Mouse (Mus musculus) frontal cortex, adult 2 months (tissue): ENCODE data around the gene Cx3cr1. TPM values are rescaled to one million over a fixed set of nuclear protein-coding genes. Genes with fewer than 3 reads are reported as not detected.
A peak's percentile ranks its signal among the peaks of the same experiment; 100 is the strongest.

Experiments
- DNase-seq, 2 experiments: peaks; one replicate each; pipeline ENCODE4 v3.0.0; 2022; ENCODE audit warnings: low spot score in 1 of 2; ENCODE audit errors: extremely low spot score in 1 of 2
- polyA plus RNA-seq: library from polyadenylated mRNA; depleted of rRNA; stranded (reverse); fragments of >200 nt; gene quantifications from 2 replicates; pipeline ENCODE4 v1.2.3, GENCODE M21; 2012

Gene Cx3cr1
- polyA plus RNA-seq, 1 experiment, result 37.6 TPM

DNA sequence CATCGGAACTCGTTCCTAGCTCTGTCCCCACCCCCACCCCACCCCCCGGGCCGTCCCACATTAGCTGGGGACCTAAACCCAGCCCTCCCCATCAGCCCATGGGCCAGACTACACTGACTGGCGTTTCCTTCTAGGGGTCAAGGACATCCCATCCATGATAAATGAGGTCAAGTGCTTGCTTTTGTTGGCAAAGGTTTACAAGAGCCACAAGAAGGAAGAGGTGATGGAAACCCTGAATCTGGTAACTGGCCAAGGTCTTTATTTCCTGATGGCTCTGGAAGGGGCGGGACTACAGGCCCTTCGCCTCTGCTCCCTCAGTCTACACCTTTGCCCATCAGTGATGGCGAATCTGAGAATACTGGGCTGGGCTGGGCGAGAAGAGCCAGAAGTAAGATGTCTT lies 110.8 kb downstream of the Cx3cr1 start:
- DNase-seq, result no peak

DNA sequence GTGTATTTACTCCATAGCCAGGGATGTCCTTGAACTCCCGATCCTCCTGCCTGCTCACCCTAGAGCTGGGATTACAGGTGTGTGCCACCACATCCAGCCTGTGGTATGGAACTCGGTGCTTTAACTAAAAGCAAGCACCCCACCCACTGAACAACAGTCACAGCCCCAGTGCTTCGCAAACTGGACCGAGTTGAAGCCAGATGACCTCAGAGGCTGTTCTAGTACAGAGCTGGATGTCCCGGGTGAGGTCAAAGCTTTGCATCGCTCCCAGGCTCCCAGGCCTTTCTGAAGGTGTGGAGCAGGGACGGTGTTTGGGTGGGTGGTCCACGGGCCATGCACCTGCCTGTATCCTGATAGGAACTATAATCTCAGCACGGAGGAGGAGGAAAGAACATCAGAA lies 118.3 kb downstream of the Cx3cr1 start:
- no peak for DNase-seq

- DNase-seq, result no peak
Observed at GRCm38 (mm10) chr9:119950434-119950833, 119.2 kb downstream of the Cx3cr1 start.

DNA sequence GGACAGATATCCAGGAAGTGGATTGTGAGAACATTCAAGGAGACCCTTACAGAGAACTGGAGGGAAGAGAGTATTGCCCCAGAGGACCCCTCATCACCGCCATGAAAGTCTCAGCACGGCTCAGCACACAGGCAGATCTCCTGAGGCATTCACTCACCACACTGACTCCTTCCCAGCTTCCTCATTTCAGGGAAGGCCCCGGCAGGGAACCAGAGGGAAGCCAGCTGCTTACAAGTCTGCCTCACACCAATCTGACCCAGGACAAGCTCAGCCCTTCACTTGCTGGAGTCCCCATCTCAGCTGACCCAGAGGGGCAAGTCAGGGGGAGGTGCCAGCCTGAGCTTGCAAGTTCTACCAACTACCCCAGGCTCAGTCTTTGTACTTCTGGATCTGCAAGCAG lies 120.9 kb downstream of the Cx3cr1 start:
- DNase-seq, result no peak

DNA sequence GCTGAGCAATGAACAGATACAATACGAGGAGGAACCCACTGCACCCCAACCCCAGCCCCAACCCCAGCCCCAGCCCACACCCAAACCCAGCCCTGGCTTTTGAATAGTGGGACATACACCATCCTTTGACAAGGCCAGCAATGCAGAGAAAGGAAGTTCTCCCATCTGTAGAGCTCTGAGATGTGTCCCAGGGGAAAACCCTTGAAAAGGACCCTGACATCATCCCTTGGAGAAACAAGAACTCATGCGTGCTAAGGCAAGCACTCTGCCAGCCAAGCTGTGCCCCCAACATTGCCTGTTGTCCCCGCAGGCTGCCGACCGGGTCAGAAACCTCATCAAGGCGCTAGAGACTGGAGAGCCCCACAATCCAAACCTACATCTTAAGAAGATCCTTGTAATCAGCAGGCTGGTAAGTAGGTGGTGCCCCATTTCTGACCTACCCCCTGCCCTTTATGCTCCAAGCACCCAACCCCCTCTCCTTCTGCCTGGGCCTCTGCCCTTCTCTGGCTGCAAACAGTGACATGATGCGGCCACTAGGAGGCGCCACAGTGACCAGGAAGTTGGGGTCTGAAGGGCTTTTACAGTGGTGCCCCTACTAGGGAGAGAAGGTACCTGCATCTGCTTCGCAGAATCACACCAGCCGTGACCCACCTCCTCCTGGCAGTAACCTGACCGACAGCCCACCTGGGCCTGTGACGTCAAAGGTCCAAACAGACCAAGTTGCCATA lies 124.3 kb downstream of the Cx3cr1 start:
- DNase-seq, result no peak

- DNase-seq, result no peak
Observed at GRCm38 (mm10) chr9:119943326-119943725, 126.4 kb downstream of the Cx3cr1 start.

DNA sequence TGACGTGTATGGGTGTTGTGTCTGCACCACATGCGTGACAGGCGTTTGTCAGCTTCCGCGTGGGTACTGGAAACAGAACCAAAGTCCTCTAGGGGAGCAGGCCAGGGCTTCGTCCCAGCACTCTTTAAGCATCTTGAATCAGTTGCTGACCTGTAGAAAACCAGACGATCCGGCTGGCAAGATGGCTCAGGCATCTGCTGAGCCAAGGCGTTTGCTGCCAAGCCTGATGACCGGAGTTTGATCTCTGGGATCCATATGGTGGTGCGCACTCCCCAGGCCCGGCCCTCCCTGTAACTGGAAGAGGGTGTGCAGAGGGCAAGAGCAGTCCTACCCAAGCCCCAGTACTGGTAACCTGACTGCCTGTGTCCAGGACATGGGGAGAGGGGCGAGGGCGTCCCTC lies 127.8 kb downstream of the Cx3cr1 start:
- no peak for DNase-seq

DNA sequence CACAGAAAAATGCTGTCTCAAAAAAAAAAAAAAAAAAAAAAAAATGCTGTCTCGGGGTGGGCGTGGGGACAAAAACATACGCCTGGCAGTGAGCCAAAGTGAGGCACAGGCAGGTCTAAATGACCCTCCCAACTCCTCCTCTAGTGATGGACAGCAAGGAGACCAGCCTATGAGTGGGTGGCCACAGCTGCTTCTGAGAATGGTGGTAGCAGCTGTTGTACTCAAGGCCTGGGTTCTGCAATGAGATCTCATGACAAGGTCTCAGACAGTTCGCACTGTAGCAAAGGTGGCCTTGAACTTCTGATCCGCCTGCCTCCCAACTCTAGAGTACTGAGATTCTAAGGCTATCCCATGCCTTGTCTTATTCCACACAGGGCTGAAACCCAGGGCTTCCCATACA lies 128.3 kb downstream of the Cx3cr1 start:
- DNase-seq, result no peak

- no peak for DNase-seq
Observed at GRCm38 (mm10) chr9:119939646-119940045, 130.0 kb downstream of the Cx3cr1 start.

DNA sequence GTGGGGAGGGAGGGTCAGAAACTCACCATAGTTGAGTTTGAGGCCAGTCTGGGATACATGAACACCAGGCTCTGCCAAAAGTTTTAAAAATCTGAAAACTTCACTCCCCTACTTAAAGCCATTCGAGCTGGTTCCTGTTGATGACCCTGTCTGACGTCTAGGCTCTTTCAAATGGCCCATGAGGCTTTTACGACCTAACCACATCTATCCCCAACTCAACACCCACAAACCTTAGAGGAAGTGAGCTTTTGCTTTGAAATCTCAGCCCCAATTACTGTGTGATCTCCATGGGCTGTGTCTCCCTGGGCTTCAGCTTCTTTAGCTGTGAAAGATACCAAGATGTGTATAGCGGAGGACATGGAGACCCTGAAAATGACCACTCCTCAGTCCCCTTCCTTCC lies 131.2 kb downstream of the Cx3cr1 start:
- DNase-seq, result no peak

DNA sequence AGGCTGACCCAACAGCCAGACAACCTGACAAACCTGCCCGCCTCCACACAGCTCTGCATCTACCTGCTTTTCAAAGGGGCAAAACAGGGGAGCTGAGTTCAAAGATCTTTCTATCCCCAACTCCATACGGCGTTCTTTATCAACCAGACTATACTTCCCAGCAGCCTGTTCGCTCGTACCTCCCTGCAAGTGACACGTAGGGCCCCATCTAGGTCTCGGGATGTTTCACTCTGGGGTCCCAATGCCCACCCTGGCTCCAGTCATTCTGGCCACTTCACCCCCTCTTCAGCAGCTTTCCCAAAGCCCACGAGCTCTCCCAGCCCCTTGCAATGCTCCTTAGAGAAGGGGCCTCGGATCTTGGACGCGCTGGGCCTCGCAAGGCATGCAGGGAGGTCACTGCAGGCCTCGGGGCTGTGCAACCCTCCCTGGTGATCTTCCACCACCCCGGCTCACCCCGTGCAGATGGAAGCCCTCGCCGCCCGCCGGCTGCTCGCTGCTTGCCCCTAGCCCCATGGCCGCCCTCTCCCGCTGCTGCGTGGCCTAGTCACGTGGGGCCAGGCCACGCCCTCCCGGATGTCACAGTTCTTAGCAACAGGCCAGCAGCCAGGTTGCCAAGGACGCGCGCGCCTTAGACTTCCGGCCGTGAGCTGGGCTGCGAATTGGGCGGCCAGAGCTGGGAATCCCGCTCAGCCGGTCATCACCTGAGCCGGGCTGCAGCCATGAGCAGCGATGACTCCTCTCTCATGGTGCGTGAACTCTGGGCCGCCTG lies 132.5 kb downstream of the Cx3cr1 start, which contains the start of the genes Gorasp1 and Ttc21a:
Gene Gorasp1, minus strand, starts transcription at position 561 of the 769 bp plus-strand sequence.
Gene Ttc21a, plus strand, starts transcription at position 602 of the 769 bp plus-strand sequence.
- DNase-seq, result peak; percentile 83 to 92

DNA sequence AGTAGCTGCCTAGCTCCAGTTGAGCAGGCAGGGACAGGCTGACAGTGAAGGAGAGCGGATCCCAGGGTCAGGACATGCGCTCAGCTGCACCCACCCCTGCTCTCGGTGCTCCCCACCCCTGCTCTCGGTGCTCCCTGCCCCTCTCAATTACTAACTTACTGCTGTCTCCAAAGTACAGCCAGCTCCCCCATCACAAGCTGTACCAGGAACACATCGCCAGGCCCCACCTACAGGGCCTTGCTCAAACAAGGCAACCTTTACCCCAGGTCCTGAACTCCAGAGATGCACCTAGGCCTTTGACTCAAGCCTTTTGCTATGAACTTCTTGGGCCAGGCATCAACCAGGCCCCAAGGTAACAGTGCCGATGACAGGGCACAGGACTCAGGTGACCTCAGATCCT lies 136.0 kb downstream of the Cx3cr1 start:
- DNase-seq, result no peak

- DNase-seq, result no peak
Observed at GRCm38 (mm10) chr9:119932358-119932757, 137.3 kb downstream of the Cx3cr1 start.

GRCm38 (mm10) chr9:119926497-119926896 lies 143.2 kb downstream of the Cx3cr1 start:
- no peak for DNase-seq

- DNase-seq, result no peak
Observed at GRCm38 (mm10) chr9:119925729-119926128, 143.9 kb downstream of the Cx3cr1 start.

GRCm38 (mm10) chr9:119925120-119925657 lies 144.5 kb downstream of the Cx3cr1 start:
- DNase-seq, result no peak

- DNase-seq, result no peak
Observed at GRCm38 (mm10) chr9:119923462-119923861, 146.2 kb downstream of the Cx3cr1 start.

- no peak for DNase-seq
Observed at GRCm38 (mm10) chr9:119919858-119920257, 149.8 kb downstream of the Cx3cr1 start.

DNA sequence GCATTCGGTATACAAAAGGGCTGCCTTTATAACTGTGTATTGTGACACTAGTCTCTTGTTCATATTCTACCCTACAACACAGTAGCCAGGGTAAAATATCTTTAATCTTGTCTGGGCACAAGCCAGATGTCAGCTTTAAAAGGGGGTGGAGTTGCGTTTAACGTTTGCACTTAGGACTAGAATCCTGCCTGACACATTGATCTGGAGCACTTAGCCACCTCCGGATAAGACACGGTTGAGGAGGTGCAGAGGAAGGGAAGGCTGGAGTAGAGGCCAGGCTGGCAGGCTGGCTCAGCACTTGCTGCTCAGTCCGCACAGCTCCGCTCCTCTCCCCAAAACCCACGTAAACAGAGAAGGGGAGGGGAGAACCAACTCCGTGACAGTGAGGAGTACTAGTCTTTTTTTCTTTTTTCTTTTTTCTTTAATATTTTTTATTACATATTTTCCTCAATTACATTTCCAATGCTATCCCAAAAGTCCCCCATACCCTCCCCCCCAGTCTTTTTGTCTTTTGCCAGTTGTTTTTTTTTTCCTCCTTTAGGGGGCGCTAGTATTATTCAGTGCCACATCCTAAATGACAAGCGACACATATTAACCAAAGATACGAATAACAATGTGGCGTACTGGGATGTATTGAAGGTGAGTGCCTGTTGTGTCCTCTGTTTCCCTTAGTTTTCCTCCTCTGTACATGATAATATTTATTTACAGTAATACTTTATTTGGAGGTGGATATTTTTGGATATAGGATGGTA lies 156.4 kb downstream of the Cx3cr1 start:
- DNase-seq, result no peak

DNA sequence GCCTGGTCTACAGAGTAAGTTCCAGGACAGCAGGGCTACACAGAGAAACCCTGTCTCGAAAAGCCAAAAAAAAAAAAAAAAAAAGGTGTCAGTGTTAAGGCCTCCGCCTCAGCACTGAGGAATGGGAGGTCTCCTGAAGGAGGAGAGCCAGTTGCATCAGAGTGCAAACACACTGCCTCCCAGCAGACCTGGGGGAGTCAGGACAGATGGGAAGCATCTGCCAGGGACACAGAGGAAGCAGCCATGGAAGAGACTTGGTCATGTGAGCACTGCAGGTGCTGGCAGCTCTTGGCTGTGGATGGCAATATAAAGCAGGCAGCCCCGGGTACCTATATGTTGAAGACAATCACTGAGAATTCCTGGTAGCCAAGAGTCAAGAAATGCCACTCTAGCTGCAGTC lies 159.7 kb downstream of the Cx3cr1 start:
- DNase-seq, result peak in 1 of 2 experiments; percentile 32

DNA sequence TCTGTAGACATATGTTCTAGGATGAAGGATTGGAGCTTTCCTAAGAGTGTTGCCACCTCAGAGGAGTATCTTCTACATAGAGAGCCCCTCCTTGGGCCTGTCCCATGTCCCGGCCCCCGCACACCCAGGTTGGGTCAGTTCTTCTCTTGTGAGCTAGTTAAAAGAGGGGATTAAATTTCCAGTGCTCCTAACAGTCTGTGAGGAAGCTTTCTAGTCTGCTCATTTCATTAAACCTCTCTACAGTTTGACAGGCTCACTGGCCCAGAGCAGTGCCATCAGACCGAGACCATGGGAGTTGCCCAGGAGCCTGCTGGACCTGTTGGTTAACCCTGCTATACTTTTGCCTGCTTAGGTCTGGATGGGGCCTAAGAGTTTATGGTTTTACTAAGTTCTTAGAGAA lies 161.0 kb downstream of the Cx3cr1 start:
- DNase-seq, result no peak
